Mouse (Mus musculus) ZHBTc4 (cell line): ENCODE results near the gene Mvp.

ENCODE experiments used
- DNase-seq: peaks from one replicate; pipeline ENCODE4 v3.0.0-alpha.2; 2011; ENCODE audit warnings: low read depth, low spot score

The Mvp gene

GRCm38 (mm10) chr7:127020031-127020430, 5.6 kb upstream of the Mvp start:
- DNase-seq = no peak

GRCm38 (mm10) chr7:127019306-127019960, 5.0 kb upstream of the Mvp start:
- no peak for DNase-seq

- DNase-seq = no peak
Measured at GRCm38 (mm10) chr7:127018416-127019305, 4.2 kb upstream of the Mvp start.

- no peak for DNase-seq
Measured at GRCm38 (mm10) chr7:127017950-127018345, 3.5 kb upstream of the Mvp start.

GRCm38 (mm10) chr7:127016971-127017949, 2.8 kb upstream of the Mvp start, which contains the start of gene Pagr1a:
Gene Pagr1a, minus strand, starts transcription at chr7:127017352.
- DNase-seq = peak; percentile 100

- DNase-seq = peak; percentile 52
Measured at GRCm38 (mm10) chr7:127016486-127016938, 2.1 kb upstream of the Mvp start.

- no peak for DNase-seq
Measured at GRCm38 (mm10) chr7:127016481-127016485, 1.9 kb upstream of the Mvp start, which contains the start of gene Pagr1b. Gene Pagr1b, minus strand, starts transcription at chr7:127016484.

GRCm38 (mm10) chr7:127016081-127016480, 1.7 kb upstream of the Mvp start:
- peak; percentile 93 for DNase-seq

GRCm38 (mm10) chr7:127014993-127015392, 572 bp upstream of the Mvp start:
- no peak for DNase-seq

- DNase-seq = no peak
Measured at GRCm38 (mm10) chr7:127013385-127013784, 1.0 kb downstream of the Mvp start.

- no peak for DNase-seq
Measured at GRCm38 (mm10) chr7:127012845-127013244, 1.6 kb downstream of the Mvp start.

GRCm38 (mm10) chr7:127012374-127012773, 2.0 kb downstream of the Mvp start:
- no peak for DNase-seq

GRCm38 (mm10) chr7:127011717-127012116, 2.7 kb downstream of the Mvp start:
- DNase-seq = peak; percentile 46

GRCm38 (mm10) chr7:127011051-127011450, 3.4 kb downstream of the Mvp start:
- DNase-seq = no peak

GRCm38 (mm10) chr7:127009307-127010085, 4.9 kb downstream of the Mvp start:
- DNase-seq = no peak

GRCm38 (mm10) chr7:127008239-127009019, 6.0 kb downstream of the Mvp start:
- DNase-seq = peak; percentile 51

GRCm38 (mm10) chr7:127007313-127008024, 7.0 kb downstream of the Mvp start:
- DNase-seq = no peak

GRCm38 (mm10) chr7:127004122-127004875, 10.1 kb downstream of the Mvp start:
- peak; percentile 47 for DNase-seq

- DNase-seq = peak; percentile 62
Measured at GRCm38 (mm10) chr7:127003620-127004019, 10.8 kb downstream of the Mvp start.
